ENCODE assay signal across 16 mouse cellular contexts in genomic region chr2:174793181-174793580, GRCm38 (mm10). TPM values are rescaled to one million over a fixed set of nuclear protein-coding genes. Genes with fewer than 3 reads are reported as not detected.
A peak's percentile ranks its signal among the peaks of the same experiment; 100 is the strongest.
DNase-seq lines count a peak whose midpoint lies in the region; ATAC-seq and TF ChIP-seq lines count a peak whose summit lies in the region.
"Had no signal": no experiment of that assay in that cellular context is flagged by ENCODE, and none has a peak within 500 bp of the region (broad histone marks: within the 10 kb centered on the region; RNA-seq: fewer than 3 reads in every experiment).

No protein-coding gene starts in this region.

- no peak for TF ChIP-seq CTCF in hindbrain, postnatal 0 days (IDR thresholded peaks at IDR 0.05; ENCODE audit: low read depth)

- WGBS in hindbrain, embryonic 10.5 days: 66% methylated on average over 1 of the region's 1 CpGs
- WGBS in hindbrain, postnatal 0 days: 63% methylated on average over 1 of the region's 1 CpGs
- WGBS in embryonic facial prominence, embryonic 11.5 days: 71% methylated on average over 1 of the region's 1 CpGs
- WGBS in midbrain, embryonic 16.5 days: 59% methylated on average over 1 of the region's 1 CpGs

- no peak for ATAC-seq in hindbrain, postnatal 0 days
- no peak for ATAC-seq in embryonic facial prominence, embryonic 11.5 days (replicated peaks; ENCODE audit: insufficient number of reproducible peaks, low FRiP score, low TSS enrichment, low read depth)
- no peak for ATAC-seq in midbrain, embryonic 16.5 days
- ATAC-seq: forebrain, embryonic 13.5 days; forebrain, embryonic 15.5 days; forebrain, postnatal 0 days had no signal

- H3K9me3 ChIP-seq in hindbrain, embryonic 10.5 days: no peaks in the 10 kb centered on the region
- H3K9me3 ChIP-seq in hindbrain, postnatal 0 days (ENCODE audit: low read length): no peaks in the 10 kb centered on the region
- H3K9me3 ChIP-seq in embryonic facial prominence, embryonic 11.5 days (replicated peaks; ENCODE audit: control insufficient read depth, low read length): no peaks in the 10 kb centered on the region
- H3K9me3 ChIP-seq in midbrain, embryonic 16.5 days (replicated peaks; ENCODE audit: control insufficient read depth, low read length, poor library complexity, severe bottlenecking): no peaks in the 10 kb centered on the region
- H3K9me3 ChIP-seq: embryonic facial prominence, embryonic 12.5 days; forebrain, embryonic 13.5 days; forebrain, embryonic 15.5 days had no signal

- peak; percentile 27 for DNase-seq in hindbrain, embryonic 10.5 days (ENCODE audit: low spot score)
- DNase-seq in hindbrain, postnatal 0 days (ENCODE audit: low spot score): no peak
- peak; percentile 56 for DNase-seq in embryo, embryonic 10.5 days (ENCODE audit: low spot score)
- peak; percentile 43 for DNase-seq in embryo, embryonic 11 days
- DNase-seq in embryonic facial prominence, embryonic 11.5 days (ENCODE audit: low spot score): peak; percentile 35
- DNase-seq in ovary, postnatal 10 days (ENCODE audit: low spot score): no peak
- DNase-seq: adrenal gland, adult 2 months; adrenal gland, postnatal 10 days; adrenal gland, postnatal 25 days; forebrain, postnatal 0 days had no signal

- no peak overlapping the region for H3K4me3 ChIP-seq in hindbrain, embryonic 10.5 days
- H3K4me3 ChIP-seq in hindbrain, postnatal 0 days (ENCODE audit: low read length): no peak overlapping the region
- no peak overlapping the region for H3K4me3 ChIP-seq in embryonic facial prominence, embryonic 11.5 days (ENCODE audit: low read depth, low read length)
- no peak overlapping the region for H3K4me3 ChIP-seq in midbrain, embryonic 16.5 days (ENCODE audit: low read depth, low read length)
- H3K4me3 ChIP-seq: embryonic facial prominence, embryonic 12.5 days; forebrain, embryonic 13.5 days; forebrain, embryonic 15.5 days had no signal

- H3K9ac ChIP-seq in hindbrain, postnatal 0 days (replicated peaks; ENCODE audit: low read length): no peak overlapping the region
- H3K9ac ChIP-seq in embryonic facial prominence, embryonic 11.5 days (replicated peaks; ENCODE audit: low read length): no peak overlapping the region
- H3K9ac ChIP-seq in midbrain, embryonic 16.5 days (ENCODE audit: low read depth, low read length): no peak overlapping the region
- H3K9ac ChIP-seq: embryonic facial prominence, embryonic 12.5 days; forebrain, embryonic 13.5 days; forebrain, embryonic 15.5 days; forebrain, postnatal 0 days had no signal

- peaks cover 11% of the 10 kb centered on the region for H3K4me1 ChIP-seq in hindbrain, embryonic 10.5 days (replicated peaks)
- H3K4me1 ChIP-seq in hindbrain, postnatal 0 days (ENCODE audit: insufficient read depth, low read length): no peaks in the 10 kb centered on the region
- no peaks in the 10 kb centered on the region for H3K4me1 ChIP-seq in embryonic facial prominence, embryonic 11.5 days (ENCODE audit: control insufficient read depth, insufficient read depth, low read length)
- H3K4me1 ChIP-seq in midbrain, embryonic 16.5 days (ENCODE audit: control insufficient read depth, insufficient read depth, low read length): no peaks in the 10 kb centered on the region
- H3K4me1 ChIP-seq: embryonic facial prominence, embryonic 12.5 days; forebrain, embryonic 13.5 days; forebrain, embryonic 15.5 days had no signal

- H3K27me3 ChIP-seq in hindbrain, embryonic 10.5 days (ENCODE audit: insufficient read depth, poor library complexity, severe bottlenecking): no peaks in the 10 kb centered on the region
- H3K27me3 ChIP-seq in hindbrain, postnatal 0 days (ENCODE audit: insufficient read depth, low read length): no peaks in the 10 kb centered on the region
- H3K27me3 ChIP-seq in embryonic facial prominence, embryonic 11.5 days (ENCODE audit: control insufficient read depth, insufficient read depth, low read length): no peaks in the 10 kb centered on the region
- no peaks in the 10 kb centered on the region for H3K27me3 ChIP-seq in midbrain, embryonic 16.5 days (ENCODE audit: control insufficient read depth, insufficient read depth, low read depth, low read length)
- H3K27me3 ChIP-seq: embryonic facial prominence, embryonic 12.5 days; forebrain, embryonic 13.5 days; forebrain, embryonic 15.5 days had no signal

- no peaks in the 10 kb centered on the region for H3K36me3 ChIP-seq in hindbrain, embryonic 10.5 days
- H3K36me3 ChIP-seq in hindbrain, postnatal 0 days (ENCODE audit: insufficient read depth, low read length): no peaks in the 10 kb centered on the region
- H3K36me3 ChIP-seq in embryonic facial prominence, embryonic 11.5 days (replicated peaks; ENCODE audit: control insufficient read depth, insufficient read depth, low read depth, low read length): no peaks in the 10 kb centered on the region
- H3K36me3 ChIP-seq in midbrain, embryonic 16.5 days (ENCODE audit: control insufficient read depth, insufficient read depth, low read length): no peaks in the 10 kb centered on the region
- H3K36me3 ChIP-seq: embryonic facial prominence, embryonic 12.5 days; forebrain, embryonic 15.5 days had no signal

- no peak overlapping the region for H3K4me2 ChIP-seq in hindbrain, postnatal 0 days (ENCODE audit: low read depth, low read length)
- no peak overlapping the region for H3K4me2 ChIP-seq in embryonic facial prominence, embryonic 11.5 days (ENCODE audit: low read depth, low read length)
- no peak overlapping the region for H3K4me2 ChIP-seq in midbrain, embryonic 16.5 days (ENCODE audit: low read length)
- H3K4me2 ChIP-seq: embryonic facial prominence, embryonic 12.5 days; forebrain, embryonic 13.5 days; forebrain, embryonic 15.5 days had no signal

- no peak overlapping the region for H3K27ac ChIP-seq in hindbrain, embryonic 10.5 days
- H3K27ac ChIP-seq in hindbrain, postnatal 0 days: no peak overlapping the region
- no peak overlapping the region for H3K27ac ChIP-seq in embryonic facial prominence, embryonic 11.5 days (replicated peaks; ENCODE audit: low read depth, low read length)
- no peak overlapping the region for H3K27ac ChIP-seq in midbrain, embryonic 16.5 days (ENCODE audit: low read length)
- H3K27ac ChIP-seq: embryonic facial prominence, embryonic 12.5 days; forebrain, embryonic 13.5 days; forebrain, embryonic 15.5 days had no signal

RNA-seq across cellular contexts. Expression of gene Edn3, which starts 32.8 kb away (rescaled TPM):
- 13.2 and 15.5 TPM in 2 replicates for polyA plus RNA-seq in hindbrain, embryonic 10.5 days (2016; fragmentation: Nextera tagmentation; extraction: Ambion mirVana)
- 3.5 and 5.1 TPM in 2 replicates for total RNA-seq in hindbrain, postnatal 0 days (2014; rRNA removed)
- 5.9 and 7.5 TPM in 2 replicates for polyA plus RNA-seq in hindbrain, postnatal 0 days (2015; fragmentation: Nextera tagmentation; extraction: Ambion mirVana)
- 18.6 and 19.5 TPM in 2 replicates for polyA plus RNA-seq in embryonic facial prominence, embryonic 11.5 days (2014; fragmentation: Nextera tagmentation; extraction: Ambion mirVana)
- polyA plus RNA-seq in midbrain, embryonic 16.5 days (2015; fragmentation: Nextera tagmentation; extraction: Ambion mirVana): 5.5 and 5.6 TPM in 2 replicates
- total RNA-seq: MEL had no signal
- polyA plus RNA-seq: C2C12 had no signal

Comparison
In these comparisons a context has a peak if more than half of its experiments do, and no peak if none do; other contexts are left out.
1. DNase-seq: peak in hindbrain, embryonic 10.5 days (single experiment), embryo, embryonic 10.5 days (single experiment), embryo, embryonic 11 days (single experiment) and embryonic facial prominence, embryonic 11.5 days (single experiment); none in hindbrain, postnatal 0 days (single experiment) and ovary, postnatal 10 days (single experiment).